Comparison of ENCODE assay signal across 31 mouse cellular contexts in the genomic region with DNA sequence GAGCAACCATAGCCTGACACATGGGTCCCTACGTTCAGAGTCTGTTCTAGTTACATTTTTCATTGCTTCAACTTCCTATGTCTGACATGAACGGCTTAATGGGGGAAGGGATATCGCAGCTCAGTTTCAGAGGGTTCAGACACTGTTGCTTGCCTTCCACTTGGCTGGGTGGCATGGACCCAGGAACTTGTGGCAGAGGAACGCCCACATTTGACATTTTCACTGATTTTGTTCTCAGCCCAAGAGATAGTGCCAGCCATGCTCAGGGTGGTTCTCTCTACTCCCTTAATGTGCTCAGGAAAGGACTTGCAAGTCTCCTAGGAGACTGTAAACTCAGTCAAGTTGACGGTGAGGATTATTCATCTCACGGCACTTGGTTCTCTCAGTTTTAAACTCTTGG.
"Had no signal": no experiment of that assay in that cellular context is flagged by ENCODE, and none has a peak within 500 bp of the region (broad histone marks: within the 10 kb centered on the region; RNA-seq: fewer than 3 reads in every experiment).

No protein-coding gene starts in this region.

- H3K27ac ChIP-seq: left cerebral cortex, adult 2 months; limb, embryonic 10.5 days; limb, embryonic 12.5 days; limb, embryonic 13.5 days; limb, embryonic 15.5 days; liver, embryonic 12.5 days; liver, embryonic 13.5 days; liver, embryonic 14.5 days; liver, embryonic 15.5 days; lung, embryonic 15.5 days; macrophage; midbrain, embryonic 10.5 days; midbrain, embryonic 12.5 days; midbrain, embryonic 15.5 days; neural tube, embryonic 12.5 days had no signal

- H3K4me1 ChIP-seq: liver, embryonic 12.5 days; liver, embryonic 13.5 days; liver, embryonic 15.5 days; lung, embryonic 15.5 days; megakaryocyte, embryonic 14.5 days had no signal

- H3K9ac ChIP-seq: limb, embryonic 12.5 days; limb, embryonic 13.5 days; limb, embryonic 15.5 days; liver, embryonic 12.5 days; liver, embryonic 13.5 days; liver, embryonic 14.5 days; liver, embryonic 15.5 days; liver, postnatal 0 days; lung, embryonic 14.5 days; lung, embryonic 15.5 days; midbrain, embryonic 12.5 days; midbrain, embryonic 15.5 days; neural tube, embryonic 12.5 days had no signal

- DNase-seq: left cerebral cortex, postnatal 4 days; liver; liver, embryonic 13.5 days; liver, postnatal 0 days; lung, adult 18-20 months; lung, adult 2 months; lung, embryonic 14.5 days; lung, postnatal 10 days; lung, postnatal 14 days; lung, postnatal 36 days; lung, postnatal 4 days; midbrain, embryonic 14.5 days had no signal

- H3K9me3 ChIP-seq: limb, embryonic 10.5 days; limb, embryonic 12.5 days; limb, embryonic 13.5 days; limb, embryonic 15.5 days; liver, embryonic 12.5 days; liver, embryonic 13.5 days; liver, embryonic 15.5 days; lung, embryonic 15.5 days; midbrain, embryonic 10.5 days; midbrain, embryonic 12.5 days; midbrain, embryonic 15.5 days; neural tube, embryonic 12.5 days had no signal

- H3K27me3 ChIP-seq: limb, embryonic 15.5 days; liver, embryonic 12.5 days; liver, embryonic 13.5 days; liver, embryonic 15.5 days; lung, embryonic 15.5 days; megakaryocyte, embryonic 14.5 days; midbrain, embryonic 12.5 days; midbrain, embryonic 15.5 days; neural tube, embryonic 12.5 days had no signal

- H3K4me3 ChIP-seq: left cerebral cortex, adult 2 months; limb, embryonic 10.5 days; limb, embryonic 12.5 days; limb, embryonic 13.5 days; limb, embryonic 15.5 days; liver, embryonic 12.5 days; liver, embryonic 13.5 days; liver, embryonic 15.5 days; lung, embryonic 15.5 days; megakaryocyte, embryonic 14.5 days; midbrain, embryonic 10.5 days; midbrain, embryonic 12.5 days; midbrain, embryonic 15.5 days; myocyte; neural tube, embryonic 12.5 days had no signal

- H3K36me3 ChIP-seq: limb, embryonic 10.5 days; limb, embryonic 12.5 days; limb, embryonic 13.5 days; limb, embryonic 15.5 days; liver, embryonic 12.5 days; liver, embryonic 13.5 days; liver, embryonic 15.5 days; lung, embryonic 15.5 days; midbrain, embryonic 10.5 days; midbrain, embryonic 12.5 days; midbrain, embryonic 15.5 days; neural tube, embryonic 12.5 days had no signal

- ATAC-seq: liver, embryonic 12.5 days; liver, postnatal 0 days; lung, postnatal 0 days; midbrain, embryonic 15.5 days; midbrain, embryonic 16.5 days had no signal

- H3K4me2 ChIP-seq: limb, embryonic 12.5 days; limb, embryonic 13.5 days; limb, embryonic 15.5 days; liver, embryonic 11.5 days; liver, embryonic 12.5 days; liver, embryonic 13.5 days; liver, embryonic 15.5 days; lung, embryonic 14.5 days; lung, embryonic 15.5 days; midbrain, embryonic 12.5 days; midbrain, embryonic 15.5 days; neural tube, embryonic 12.5 days had no signal
